Mouse (Mus musculus) Patski (cell line): ENCODE results near the gene Sema3b. TPM values are rescaled to one million over a fixed set of nuclear protein-coding genes. Genes with fewer than 3 reads are reported as not detected.

Source experiments
- ATAC-seq: fragments of 100-300 bp; one replicate; pipeline ENCODE4 v1.8.0; 2021
- CTCF ChIA-PET: fragments of 350-600 bp; sonication (Branson Sonifier 250); formaldehyde crosslinking; loops from one replicate; lab custom pipeline; 2022; ENCODE audit warnings: inconsistent platforms; lab: Charles Lee
- POLR2A ChIA-PET: fragments of 350-600 bp; sonication (Branson Sonifier 250); formaldehyde crosslinking; loops from one replicate; lab custom pipeline; 2022; ENCODE audit warnings: antibody characterized with exemption, inconsistent platforms; lab: Charles Lee
- DNase-seq: peaks from one replicate; pipeline ENCODE4 v3.0.0-alpha.2; 2011; ENCODE audit warnings: low read depth, low spot score
- H3K27me3 ChIP-seq: fragments of 371-371 bp; one replicate; pipeline ENCODE4 v1.5.1; 2021
- CTCF ChIP-seq: fragments of 100-300 bp; IDR thresholded peaks from one replicate; pipeline ENCODE4 v1.5.1; 2021
- in situ Hi-C: fragments of 300-500 bp; cut with MboI; formaldehyde crosslinking; loops from 3 replicates; pipeline ENCODE4 v1.11.1; 2018; ENCODE audit warnings: low pct_unique_long_range_greater_than_20kb, mixed read lengths
- polyA plus RNA-seq: library from polyadenylated mRNA; unstranded; gene quantifications from one replicate; pipeline ENCODE4 v1.2.3, GENCODE M21; 2021

Gene Sema3b
- polyA plus RNA-seq, 1 experiment from 2014 or later = 39.1 TPM

DNA sequence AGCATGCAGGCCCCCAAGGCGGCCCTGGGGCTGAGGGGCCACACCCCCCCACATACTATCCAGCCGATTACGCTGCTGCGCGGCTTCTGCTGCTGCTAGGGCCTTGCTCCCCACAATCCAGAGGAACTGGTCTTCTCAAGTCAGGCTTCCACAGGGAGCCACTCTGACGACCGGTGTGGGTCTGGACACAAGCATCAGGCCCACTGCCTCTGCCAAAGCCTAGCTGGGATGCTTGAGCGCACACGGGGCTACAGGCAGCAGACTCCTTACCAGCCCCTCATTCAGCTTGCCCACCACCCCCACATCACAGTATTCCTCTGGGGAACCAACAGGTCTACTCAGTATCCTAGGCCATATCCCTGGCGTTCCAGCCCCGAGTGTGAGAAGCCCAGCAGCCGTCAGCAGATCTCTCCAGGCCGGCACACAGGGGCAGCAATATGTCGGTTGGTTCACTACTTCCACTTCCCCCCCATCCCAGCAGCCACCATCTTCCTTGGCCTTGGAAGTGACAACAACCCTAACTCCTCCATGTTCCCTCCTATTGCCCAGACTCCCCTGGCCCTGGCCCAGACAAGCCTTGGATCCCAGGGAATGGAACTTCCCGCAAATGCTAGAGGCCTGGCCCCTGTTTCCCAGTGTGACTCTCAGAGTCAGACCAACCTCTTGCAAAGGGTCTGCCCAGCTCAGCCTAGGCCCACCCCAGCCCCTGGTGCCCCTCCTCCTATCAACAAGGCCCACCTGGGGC is 24.8 kb upstream of the Sema3b start:
- DNase-seq (no peak), ATAC-seq (no peak)
- TF ChIP-seq CTCF = no peak
- ChIA-PET CTCF (no interaction called here), POLR2A (interaction anchor here (1.4 kb wide), 1 partner anchor 15 kb away, joined by 4 read pairs; no protein-coding TSS in a partner anchor)
- H3K27me3 ChIP-seq = no peaks in the 10 kb centered on the region
- in situ Hi-C loops = no loop called here

- TF ChIP-seq CTCF = no peak
- DNase-seq = no peak
- ChIA-PET CTCF (interaction anchor here (1.7 kb wide), 1 partner anchor 13 kb away, joined by 11 read pairs; no protein-coding TSS in a partner anchor), POLR2A (interaction anchor here (0.9 to 1.4 kb wide), 2 partner anchors 14 to 15 kb away, joined by 3 to 4 read pairs; no protein-coding TSS in a partner anchor)
- no peaks in the 10 kb centered on the region for H3K27me3 ChIP-seq
- ATAC-seq = peak; percentile 42
- in situ Hi-C loops = no loop called here
Observed at GRCm38 (mm10) chr9:107633091-107633660, 24.1 kb upstream of the Sema3b start.

DNA sequence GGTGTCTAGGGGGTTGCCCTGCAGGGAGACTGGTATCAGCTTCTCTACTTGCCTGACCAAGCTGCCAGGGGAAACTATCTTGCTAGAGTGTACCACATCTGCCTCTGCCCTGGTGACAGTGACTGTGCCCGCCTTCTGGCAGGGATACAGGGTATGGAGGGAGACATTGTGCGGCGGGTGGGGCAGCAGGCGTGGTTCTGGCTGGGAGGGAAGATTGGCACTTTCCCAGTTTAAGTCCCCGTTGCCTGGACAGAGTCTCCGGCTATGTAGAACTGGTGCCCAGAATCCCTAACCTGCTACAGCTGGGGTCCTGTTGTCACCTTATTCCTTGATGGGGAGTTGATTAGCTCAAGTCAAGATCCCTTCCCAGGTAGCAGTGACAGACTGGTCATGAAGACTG is 23.4 kb upstream of the Sema3b start:
- in situ Hi-C loops = no loop called here
- H3K27me3 ChIP-seq = no peaks in the 10 kb centered on the region
- ATAC-seq (no peak), DNase-seq (no peak)
- POLR2A ChIA-PET = interaction anchor here (0.6 to 0.9 kb wide), 2 partner anchors 14 to 69 kb away, joined by 3 read pairs; no protein-coding TSS in a partner anchor
- no peak for TF ChIP-seq CTCF
- CTCF ChIA-PET = interaction anchor here (1.3 to 1.7 kb wide), 2 partner anchors 13 to 19 kb away, joined by 4 to 11 read pairs; no protein-coding TSS in a partner anchor

GRCm38 (mm10) chr9:107631861-107632260 is 22.8 kb upstream of the Sema3b start:
- POLR2A ChIA-PET = interaction anchor here (0.6 kb wide), 1 partner anchor 37 kb away, joined by 4 read pairs; no protein-coding TSS in a partner anchor

GRCm38 (mm10) chr9:107631311-107631826 is 22.3 kb upstream of the Sema3b start:
- no peak for DNase-seq
- ChIA-PET POLR2A (interaction anchor here (0.6 to 1.2 kb wide), 3 partner anchors 13 to 75 kb away, joined by 4 read pairs; no protein-coding TSS in a partner anchor), CTCF (interaction anchor here (1.3 to 2.8 kb wide), 3 partner anchors 13 to 18 kb away, joined by 4 to 19 read pairs (median 6); no protein-coding TSS in a partner anchor)
- TF ChIP-seq CTCF = no peak
- no peak for ATAC-seq
- in situ Hi-C loops = no loop called here
- H3K27me3 ChIP-seq = no peaks in the 10 kb centered on the region

More at GRCm38 (mm10) chr9:107631861-107632260, 22.8 kb upstream of the Sema3b start:
- no peaks in the 10 kb centered on the region for H3K27me3 ChIP-seq
- CTCF ChIA-PET = interaction anchor here (1.3 to 1.7 kb wide), 2 partner anchors 14 to 19 kb away, joined by 4 to 11 read pairs; no protein-coding TSS in a partner anchor
- DNase-seq (no peak), ATAC-seq (no peak)
- no peak for TF ChIP-seq CTCF
- in situ Hi-C loops = no loop called here

DNA sequence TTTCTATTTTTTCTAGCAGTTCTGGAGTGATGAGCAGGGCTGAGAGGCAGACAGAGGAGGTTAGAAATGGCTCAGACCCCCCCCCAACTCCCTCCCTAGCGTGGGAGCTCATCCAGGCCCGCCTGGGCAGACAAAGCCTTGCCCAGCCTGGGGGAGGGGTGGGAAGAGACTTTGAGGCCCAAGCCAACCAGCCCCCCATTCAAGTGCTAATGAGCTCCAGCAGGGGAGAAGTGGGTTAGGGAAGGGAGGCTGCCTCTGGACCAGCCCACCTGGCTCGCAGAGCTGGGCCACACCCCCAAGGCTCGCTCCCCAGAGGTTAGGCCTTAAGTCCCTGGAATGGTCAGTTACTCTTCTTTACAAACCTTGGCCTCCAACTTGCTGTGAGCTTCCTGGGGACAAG is 21.5 kb upstream of the Sema3b start:
- DNase-seq (no peak), ATAC-seq (no peak)
- in situ Hi-C loops = no loop called here
- no peak for TF ChIP-seq CTCF
- no peaks in the 10 kb centered on the region for H3K27me3 ChIP-seq
- POLR2A ChIA-PET = interaction anchor here (0.5 to 1.4 kb wide), 5 partner anchors 11 to 329 kb away, joined by 3 to 5 read pairs (median 4); partner anchors contain the start of gene Sema3b
- CTCF ChIA-PET = interaction anchor here (1.2 to 2.8 kb wide), 5 partner anchors 13 to 64 kb away, joined by 3 to 19 read pairs (median 6); no protein-coding TSS in a partner anchor

DNA sequence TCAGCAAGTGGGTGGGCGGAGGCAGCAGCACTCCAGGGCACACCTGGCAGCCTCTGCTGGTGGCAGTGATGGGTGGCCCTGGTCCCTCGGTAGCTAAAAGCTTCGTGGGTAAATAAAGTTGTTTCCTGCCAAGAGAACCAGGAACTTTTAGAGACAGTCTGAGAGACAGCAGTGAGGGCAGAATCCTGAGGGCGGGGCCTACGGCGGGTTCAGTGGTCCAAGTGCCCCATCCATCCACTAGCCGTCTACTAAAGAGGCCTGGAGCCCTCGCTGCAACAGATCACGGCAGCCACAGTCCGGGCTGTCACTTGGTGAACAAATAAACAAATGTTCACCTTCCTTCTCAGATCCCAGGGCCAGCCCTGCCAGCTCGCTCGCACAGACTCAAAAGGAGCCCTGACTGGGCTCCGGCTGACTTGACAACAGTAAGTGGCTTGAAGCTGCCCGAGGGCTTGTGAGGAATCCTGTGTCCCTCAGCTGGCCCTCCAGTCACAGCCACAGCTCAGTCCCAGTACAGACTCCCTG is 20.9 kb upstream of the Sema3b start:
- in situ Hi-C loops = no loop called here
- no peak for TF ChIP-seq CTCF
- no peaks in the 10 kb centered on the region for H3K27me3 ChIP-seq
- CTCF ChIA-PET = interaction anchor here (0.9 to 2.8 kb wide), 7 partner anchors 10 to 63 kb away, joined by 3 to 19 read pairs (median 5); no protein-coding TSS in a partner anchor
- POLR2A ChIA-PET = interaction anchor here (0.5 to 1.4 kb wide), 3 partner anchors 10 to 328 kb away, joined by 3 to 5 read pairs (median 4); no protein-coding TSS in a partner anchor
- ATAC-seq = no peak
- DNase-seq = no peak

DNA sequence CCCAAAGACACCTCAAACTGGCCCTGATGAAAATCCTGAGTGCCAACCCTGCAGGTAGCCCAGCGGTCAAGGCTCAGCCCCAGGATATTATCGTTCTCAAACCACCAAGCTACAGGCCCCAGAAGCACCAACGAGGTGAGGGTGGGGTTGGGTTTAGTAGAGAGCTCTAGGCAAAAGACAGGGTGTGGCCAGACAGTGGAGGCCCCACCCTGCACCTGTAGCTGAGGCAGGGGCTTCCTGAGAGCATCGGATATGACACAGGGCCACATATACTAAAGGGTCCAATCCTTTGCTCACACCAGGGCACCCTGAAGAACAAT is 20.3 kb upstream of the Sema3b start:
- in situ Hi-C loops = no loop called here
- ChIA-PET CTCF (interaction anchor here (0.9 to 2.8 kb wide), 6 partner anchors 10 to 27 kb away, joined by 3 to 19 read pairs (median 6); no protein-coding TSS in a partner anchor), POLR2A (interaction anchor here (0.5 to 0.6 kb wide), 2 partner anchors 78 to 240 kb away, joined by 3 to 5 read pairs; no protein-coding TSS in a partner anchor)
- no peak for TF ChIP-seq CTCF
- no peaks in the 10 kb centered on the region for H3K27me3 ChIP-seq
- DNase-seq (no peak), ATAC-seq (no peak)

DNA sequence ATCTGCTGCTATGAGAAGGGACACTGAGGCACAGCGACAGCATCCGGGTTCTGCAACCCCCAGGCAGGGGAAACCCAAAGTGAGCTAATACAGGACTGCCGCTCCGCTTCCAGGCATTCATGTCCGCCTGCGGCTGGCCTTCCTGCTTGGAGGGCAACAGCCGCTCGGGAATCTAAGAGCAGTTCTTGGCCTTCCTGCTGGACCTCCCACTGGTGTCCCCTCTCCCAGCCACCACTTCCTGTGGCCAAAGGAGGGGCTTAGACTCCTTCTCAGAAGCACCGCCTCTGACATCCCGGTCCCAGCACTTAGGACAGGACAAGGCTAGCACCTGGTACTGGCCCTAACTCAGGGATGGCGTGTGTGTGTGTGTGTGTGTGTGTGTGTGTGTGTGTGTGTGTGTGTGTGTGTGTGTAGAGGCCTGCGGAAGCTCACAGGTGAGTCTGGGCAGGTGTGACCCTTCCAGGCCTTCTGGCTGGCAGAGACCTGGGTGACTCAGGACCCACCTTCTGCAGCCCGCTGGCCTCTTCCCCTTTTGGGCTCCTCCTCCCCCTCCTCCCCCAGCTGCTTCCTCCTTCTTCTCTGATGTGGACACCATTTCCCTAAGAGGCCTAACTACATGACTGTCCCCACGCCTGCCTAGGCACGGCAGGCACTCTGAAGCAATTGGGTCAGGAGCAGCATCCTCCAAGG is 19.8 kb upstream of the Sema3b start:
- in situ Hi-C loops = no loop called here
- ChIA-PET CTCF (interaction anchor here (1.3 to 2.8 kb wide), 2 partner anchors 16 to 26 kb away, joined by 3 to 19 read pairs; no protein-coding TSS in a partner anchor), POLR2A (interaction anchor here (0.5 to 0.6 kb wide), 2 partner anchors 78 to 239 kb away, joined by 3 to 5 read pairs; no protein-coding TSS in a partner anchor)
- ATAC-seq (no peak), DNase-seq (no peak)
- H3K27me3 ChIP-seq = no peaks in the 10 kb centered on the region
- TF ChIP-seq CTCF = no peak
